Mouse (Mus musculus): ENCODE data around the gene Jdp2. TPM values are rescaled to one million over a fixed set of nuclear protein-coding genes. Genes with fewer than 3 reads are reported as not detected.

The Jdp2 gene
- 16.7 and 18.7 TPM in 2 replicates for total RNA-seq (2021)
- long read RNA-seq, experiment 1, transcript Jdp2-201 (4 exons, 1,643 nt) = major isoform, 13 of 17 reads
- long read RNA-seq, experiment 1, partial matches to known transcripts = 0 of 17 reads
- long read RNA-seq, experiment 1, other reads (novel, unspliced or antisense) = 2 of 17 reads
- long read RNA-seq, experiment 2, transcript Jdp2-201 (4 exons, 1,643 nt) = major isoform, 17 of 23 reads
- long read RNA-seq, experiment 2, partial matches to known transcripts = 4 of 23 reads
- long read RNA-seq, experiment 2, other reads (novel, unspliced or antisense) = 0 of 23 reads

GRCm38 (mm10) chr12:85598611-85599477, at the start of gene Jdp2:
Gene Jdp2 (plus strand): TSS chr12:85599027.
- peak; percentile 94 for DNase-seq

GRCm38 (mm10) chr12:85549661-85550060, 49.2 kb upstream of the Jdp2 start:
- no peak for DNase-seq

GRCm38 (mm10) chr12:85550435-85550834, 48.4 kb upstream of the Jdp2 start:
- DNase-seq = no peak

- no peak for DNase-seq
Observed at GRCm38 (mm10) chr12:85559299-85559698, 39.5 kb upstream of the Jdp2 start.

GRCm38 (mm10) chr12:85565441-85565840, 33.4 kb upstream of the Jdp2 start:
- DNase-seq = no peak

- DNase-seq = no peak
Observed at GRCm38 (mm10) chr12:85568298-85568697, 30.5 kb upstream of the Jdp2 start.

- DNase-seq = peak; percentile 72
Observed at GRCm38 (mm10) chr12:85569393-85570157, 29.3 kb upstream of the Jdp2 start.

GRCm38 (mm10) chr12:85570158-85570540, 28.7 kb upstream of the Jdp2 start:
- no peak for DNase-seq

- DNase-seq = peak; percentile 70
Observed at GRCm38 (mm10) chr12:85571312-85571711, 27.5 kb upstream of the Jdp2 start.

- peak; percentile 79 for DNase-seq
Observed at GRCm38 (mm10) chr12:85572047-85572475, 26.8 kb upstream of the Jdp2 start.

- no peak for DNase-seq
Observed at GRCm38 (mm10) chr12:85574806-85575495, 23.9 kb upstream of the Jdp2 start.

- no peak for DNase-seq
Observed at GRCm38 (mm10) chr12:85575496-85575840, 23.4 kb upstream of the Jdp2 start.

- DNase-seq = no peak
Observed at GRCm38 (mm10) chr12:85581261-85582066, 17.4 kb upstream of the Jdp2 start.

- no peak for DNase-seq
Observed at GRCm38 (mm10) chr12:85582067-85582316, 16.8 kb upstream of the Jdp2 start.

GRCm38 (mm10) chr12:85585761-85586258, 13.0 kb upstream of the Jdp2 start:
- DNase-seq = peak; percentile 56

GRCm38 (mm10) chr12:85589870-85590382, 8.9 kb upstream of the Jdp2 start:
- no peak for DNase-seq

- no peak for DNase-seq
Observed at GRCm38 (mm10) chr12:85592943-85593342, 5.9 kb upstream of the Jdp2 start.

GRCm38 (mm10) chr12:85594390-85594789, 4.4 kb upstream of the Jdp2 start:
- DNase-seq = no peak

GRCm38 (mm10) chr12:85598053-85598452, 774 bp upstream of the Jdp2 start:
- DNase-seq = no peak

- DNase-seq = peak; percentile 65
Observed at GRCm38 (mm10) chr12:85599478-85600152, 788 bp downstream of the Jdp2 start.

- no peak for DNase-seq
Observed at GRCm38 (mm10) chr12:85600637-85601036, 1.8 kb downstream of the Jdp2 start.
